Mouse (Mus musculus) 3T3-L1 (cell line): ENCODE results near the gene Bag3.
"Not testable (repeated sequence)": the region's sequence is repeated elsewhere in the genome, so short reads cannot be mapped to it uniquely, and the experiment has no call there.

ENCODE experiments used
- DNase-seq: peaks from one replicate; pipeline ENCODE4 v3.0.0-alpha.2; 2015; ENCODE audit warnings: low read depth, low spot score

Gene Bag3

DNA sequence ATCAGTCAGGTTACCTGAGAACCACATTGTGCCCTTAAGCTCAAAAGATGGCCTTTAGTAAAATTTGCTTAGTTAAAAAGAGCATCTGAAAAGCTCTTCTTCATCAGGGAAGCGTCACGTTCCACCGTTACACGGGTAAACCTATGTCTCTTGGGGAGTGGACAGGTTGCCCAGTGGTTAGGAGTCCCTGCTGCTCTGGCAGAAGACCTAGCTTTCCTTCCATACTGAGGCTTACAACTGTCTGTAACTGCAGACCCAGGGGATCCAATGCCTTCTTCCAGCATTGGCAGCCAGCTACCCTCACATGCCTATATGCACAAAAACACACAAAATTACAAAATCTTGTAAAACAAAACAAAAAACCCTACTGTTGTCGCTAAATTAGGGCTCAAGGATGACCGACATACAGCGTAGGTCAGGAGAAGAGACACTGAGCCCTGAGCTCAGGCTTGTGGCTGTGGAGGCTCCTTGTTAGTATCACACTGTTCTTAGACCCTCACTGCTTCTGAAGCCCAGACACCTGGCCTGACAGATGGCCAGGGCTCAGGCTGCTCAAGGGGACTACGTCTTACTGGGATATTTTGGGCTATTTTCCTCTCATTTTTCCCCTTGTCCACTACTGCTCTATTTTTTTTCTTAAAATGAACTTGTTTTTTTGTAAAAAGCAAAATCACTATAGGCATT is 44.3 kb downstream of the Bag3 start:
- no peak for DNase-seq

DNA sequence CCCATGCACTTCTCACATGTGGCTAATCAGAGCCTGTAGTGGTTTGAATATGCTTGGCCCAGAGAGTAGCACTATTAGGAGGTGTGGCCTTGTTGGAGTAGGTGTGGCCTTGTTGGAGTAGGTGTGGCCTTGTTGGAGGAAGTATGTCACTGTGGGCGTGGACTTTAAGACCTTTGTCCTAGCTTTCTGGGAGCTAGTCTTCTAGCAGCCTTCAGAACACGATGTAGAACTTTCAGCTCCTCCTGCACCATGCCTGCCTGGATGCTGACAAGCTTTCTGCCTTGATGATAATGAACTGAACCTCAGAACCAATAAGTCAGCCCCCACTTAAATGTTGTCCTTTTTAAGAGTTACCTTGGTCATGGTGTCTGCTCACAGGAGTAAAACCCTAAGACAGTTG is 46.0 kb downstream of the Bag3 start:
- not testable (repeated sequence) for DNase-seq

DNA sequence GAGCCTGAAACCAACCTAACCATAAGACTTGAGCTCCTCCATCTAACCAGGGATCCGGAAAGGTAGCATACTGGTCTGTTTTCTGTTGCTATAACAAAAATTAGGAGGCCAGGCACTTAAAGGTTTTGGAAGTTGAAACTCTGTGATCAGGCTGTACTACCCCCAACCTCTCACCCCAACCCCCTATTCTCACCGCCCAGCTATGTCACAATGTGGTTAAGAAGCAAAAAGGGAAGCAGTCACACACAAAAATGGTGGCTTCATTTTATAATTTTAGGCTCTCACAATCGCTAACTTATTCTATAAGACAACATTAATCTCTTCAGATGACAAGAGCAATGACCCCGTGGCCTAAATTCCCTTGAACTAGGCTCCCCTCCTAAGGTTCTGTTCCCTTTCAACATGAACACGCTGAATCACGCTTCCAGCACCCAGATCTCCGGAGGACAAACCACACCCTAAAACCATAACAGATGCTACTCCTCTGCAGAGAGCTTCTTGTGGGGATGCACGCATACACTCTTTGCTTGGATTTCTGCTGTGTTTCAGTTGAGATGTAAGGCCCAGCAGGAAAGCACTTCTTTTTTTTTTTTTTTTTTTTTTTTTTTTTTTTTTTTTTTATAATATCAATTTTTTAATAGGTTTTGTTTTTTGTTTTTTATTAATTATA is 46.7 kb downstream of the Bag3 start:
- DNase-seq, result peak; percentile 34

DNA sequence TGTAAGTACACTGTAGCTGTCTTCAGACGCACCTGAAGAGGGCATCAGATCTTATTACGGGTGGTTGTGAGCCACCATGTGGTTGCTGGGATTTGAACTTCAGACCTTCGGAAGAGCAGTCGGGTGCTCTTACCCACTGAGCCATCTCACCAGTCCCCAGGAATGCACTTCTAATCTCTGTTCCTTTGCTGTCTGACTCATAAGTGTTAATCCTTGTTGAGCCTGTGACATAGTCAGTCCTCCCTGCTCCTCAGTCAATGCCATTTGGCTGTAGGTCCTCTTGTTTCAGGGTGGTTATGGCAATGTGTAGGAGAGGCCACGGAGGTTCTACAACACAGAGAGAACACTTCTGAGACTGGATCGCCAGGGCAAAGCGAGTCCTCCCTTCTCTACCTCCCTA is 47.2 kb downstream of the Bag3 start:
- DNase-seq, result not testable (repeated sequence)

DNA sequence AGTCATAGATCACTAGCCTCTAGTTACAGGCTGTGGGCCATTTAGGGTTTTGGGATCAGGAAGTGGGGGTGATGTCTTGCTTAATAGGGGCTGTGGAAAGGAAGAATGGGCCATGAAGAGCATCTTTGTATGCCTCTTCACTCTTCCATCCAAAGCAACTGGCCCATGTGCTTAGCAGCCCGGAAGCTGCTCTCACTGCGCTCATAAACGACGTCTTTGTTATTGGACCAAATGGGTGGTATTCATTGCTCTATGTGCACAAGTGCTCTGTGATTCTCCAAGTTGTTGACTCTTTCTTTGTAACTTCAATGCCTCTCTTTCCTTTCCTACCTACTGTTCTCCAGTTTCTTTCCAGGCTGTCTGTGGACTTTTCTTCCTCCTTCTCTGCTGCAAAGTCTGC is 48.6 kb downstream of the Bag3 start:
- DNase-seq, result no peak

DNA sequence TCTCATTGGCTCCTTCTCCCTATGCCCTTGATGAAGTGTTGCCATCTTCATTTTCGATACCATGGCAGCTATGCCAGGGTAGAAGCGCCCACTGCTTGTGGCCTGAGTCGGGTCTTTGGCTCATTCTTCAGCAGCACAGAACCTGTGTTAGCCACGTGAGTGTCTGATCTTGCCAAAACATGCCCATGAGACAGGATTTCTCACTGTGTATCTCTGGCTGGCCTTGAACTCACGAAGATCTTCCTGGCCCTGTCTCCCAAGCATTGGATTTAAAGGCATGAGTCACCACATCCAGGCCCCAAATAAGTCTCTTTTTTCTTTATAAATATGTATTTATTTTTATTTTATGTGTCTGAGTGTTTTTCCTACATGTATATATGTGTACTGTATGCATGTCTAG is 51.8 kb downstream of the Bag3 start:
- DNase-seq, result no peak

DNA sequence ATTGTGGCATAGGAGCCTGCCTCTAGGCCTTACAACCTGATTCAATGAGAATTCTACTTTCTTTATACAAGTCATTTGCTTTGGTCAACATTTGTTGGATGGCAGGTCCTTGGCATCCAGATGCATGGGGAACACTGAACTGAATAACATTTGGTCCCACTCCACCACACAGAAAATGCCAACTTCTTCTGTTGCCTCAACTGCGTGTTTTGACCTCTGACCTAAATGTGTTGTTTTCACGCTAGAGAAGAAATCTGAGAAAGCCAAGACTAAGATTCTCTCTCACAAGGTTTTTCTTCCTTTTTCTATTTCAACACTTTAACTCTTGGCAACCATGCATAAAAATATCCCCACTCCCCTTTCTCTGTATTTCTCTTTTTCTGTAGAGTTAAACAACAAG is 52.4 kb downstream of the Bag3 start:
- no peak for DNase-seq

DNA sequence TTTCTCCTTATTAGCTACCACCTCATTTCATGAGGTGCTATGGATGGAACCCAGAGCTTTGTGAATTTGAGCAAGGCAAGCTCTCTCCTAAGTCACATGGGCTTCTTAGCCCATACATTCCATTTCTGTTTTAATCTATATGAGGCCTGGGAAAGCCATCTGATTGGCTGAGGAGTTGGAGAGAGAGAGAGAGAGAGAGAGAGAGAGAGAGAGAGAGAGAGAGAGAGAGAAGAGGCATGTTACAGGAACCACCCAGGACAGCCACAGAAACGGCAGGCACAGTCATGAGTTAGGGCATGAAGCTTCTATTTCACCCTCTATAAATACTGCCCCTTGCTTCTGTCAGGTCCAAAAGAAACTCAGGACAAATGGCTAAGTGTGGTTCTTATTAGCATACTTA is 54.2 kb downstream of the Bag3 start:
- no peak for DNase-seq

DNA sequence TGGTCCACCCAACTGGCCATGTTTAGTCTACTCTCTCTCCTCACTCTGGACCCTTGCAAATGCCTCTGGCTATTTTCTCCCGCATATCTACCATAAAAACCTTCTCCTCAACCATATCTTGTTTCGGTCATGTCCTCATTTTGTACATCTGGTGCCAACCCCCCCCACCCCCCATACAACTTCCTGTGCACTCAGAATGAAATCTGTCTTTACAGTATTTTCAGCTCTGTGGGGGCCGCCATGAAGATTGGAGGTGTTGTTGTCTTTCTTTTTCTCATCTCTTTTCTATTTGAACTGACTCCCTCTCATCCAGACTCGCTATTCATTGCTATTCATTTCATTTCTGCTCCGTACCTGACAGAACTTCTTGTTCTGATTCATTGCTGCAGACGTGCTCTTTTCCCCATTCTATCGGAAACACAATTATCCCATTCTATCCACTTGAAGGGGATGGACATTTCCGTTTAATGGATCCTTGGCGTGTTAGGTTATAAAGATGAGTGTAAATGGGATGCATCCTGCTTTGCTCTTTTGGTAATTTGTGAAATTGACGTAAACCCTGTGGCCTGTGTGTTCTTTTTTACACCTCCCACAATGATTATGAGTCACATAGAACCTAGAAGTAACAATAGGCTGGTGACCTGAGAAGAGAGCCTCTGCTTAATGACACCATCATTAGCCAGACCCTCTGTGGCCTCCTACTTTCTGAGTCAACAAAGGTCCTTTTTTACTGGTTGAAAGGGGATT is 55.0 kb downstream of the Bag3 start:
- DNase-seq, result no peak

DNA sequence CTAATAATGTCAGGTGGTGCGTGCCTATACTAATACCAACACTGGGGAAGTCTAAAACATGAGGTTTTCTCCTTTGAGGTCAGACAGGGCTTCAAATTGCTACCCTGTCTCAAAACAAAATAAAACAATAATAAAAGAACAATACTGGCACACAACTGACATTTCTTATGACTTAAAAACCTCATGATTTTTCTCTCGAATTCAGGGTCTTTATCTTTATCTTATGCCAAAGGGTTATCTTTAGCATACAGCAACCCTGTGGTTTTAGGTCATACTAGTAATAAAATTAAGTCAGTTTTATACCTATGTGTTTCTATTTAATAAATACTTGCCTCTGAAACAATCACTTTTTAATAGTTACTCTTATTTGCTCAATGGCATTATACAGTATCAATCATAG is 56.0 kb downstream of the Bag3 start:
- DNase-seq, result no peak

DNA sequence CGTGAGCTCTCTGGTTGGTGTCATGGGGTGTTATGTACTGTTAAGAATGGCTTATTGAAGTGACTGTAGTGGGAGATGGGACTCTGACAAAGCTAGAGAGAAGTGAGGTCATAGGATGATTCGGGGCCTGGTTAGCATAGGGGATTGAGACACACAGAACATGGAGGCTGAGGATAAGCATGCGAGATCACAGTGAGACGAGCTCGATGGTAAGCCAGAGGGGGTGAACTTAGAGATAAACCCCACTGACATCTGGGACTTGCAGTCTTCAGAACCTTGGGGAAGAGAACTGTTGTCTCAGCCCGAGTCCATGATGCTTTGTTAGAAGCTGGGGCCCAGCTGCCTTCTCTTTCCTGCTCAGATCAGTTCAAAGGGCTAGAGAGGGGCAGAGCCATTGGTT is 56.9 kb downstream of the Bag3 start:
- DNase-seq, result no peak

DNA sequence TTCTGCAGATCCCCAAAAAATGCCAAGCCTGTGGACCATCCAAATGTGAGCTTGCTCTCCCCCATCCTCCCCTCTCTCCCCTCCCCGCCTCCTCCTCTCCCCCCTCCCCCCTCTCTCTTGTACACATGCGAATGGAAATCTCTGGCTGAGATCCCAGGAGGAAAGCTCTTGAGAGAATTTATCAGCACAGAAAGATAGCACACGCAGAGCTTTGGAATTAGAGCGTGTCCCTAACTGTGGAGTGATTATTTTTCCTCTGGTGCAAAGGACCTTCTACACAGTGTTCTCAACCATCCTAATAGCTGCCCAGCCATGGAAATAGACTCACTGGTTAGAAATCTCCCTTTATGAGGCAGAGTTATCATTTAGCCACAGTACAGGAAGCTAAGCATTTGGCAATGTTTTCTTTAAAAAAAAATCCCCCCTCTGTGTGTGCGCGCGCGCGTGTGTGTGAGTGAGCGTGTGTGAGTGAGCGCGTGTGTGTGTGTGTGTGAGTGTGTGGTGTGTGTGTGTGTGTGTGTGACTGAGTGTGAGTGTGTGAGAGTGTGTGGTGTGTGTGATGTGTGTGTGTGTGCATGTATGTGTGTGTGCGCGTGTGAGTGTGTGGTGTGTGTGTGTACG is 58.6 kb downstream of the Bag3 start:
- no peak for DNase-seq

DNA sequence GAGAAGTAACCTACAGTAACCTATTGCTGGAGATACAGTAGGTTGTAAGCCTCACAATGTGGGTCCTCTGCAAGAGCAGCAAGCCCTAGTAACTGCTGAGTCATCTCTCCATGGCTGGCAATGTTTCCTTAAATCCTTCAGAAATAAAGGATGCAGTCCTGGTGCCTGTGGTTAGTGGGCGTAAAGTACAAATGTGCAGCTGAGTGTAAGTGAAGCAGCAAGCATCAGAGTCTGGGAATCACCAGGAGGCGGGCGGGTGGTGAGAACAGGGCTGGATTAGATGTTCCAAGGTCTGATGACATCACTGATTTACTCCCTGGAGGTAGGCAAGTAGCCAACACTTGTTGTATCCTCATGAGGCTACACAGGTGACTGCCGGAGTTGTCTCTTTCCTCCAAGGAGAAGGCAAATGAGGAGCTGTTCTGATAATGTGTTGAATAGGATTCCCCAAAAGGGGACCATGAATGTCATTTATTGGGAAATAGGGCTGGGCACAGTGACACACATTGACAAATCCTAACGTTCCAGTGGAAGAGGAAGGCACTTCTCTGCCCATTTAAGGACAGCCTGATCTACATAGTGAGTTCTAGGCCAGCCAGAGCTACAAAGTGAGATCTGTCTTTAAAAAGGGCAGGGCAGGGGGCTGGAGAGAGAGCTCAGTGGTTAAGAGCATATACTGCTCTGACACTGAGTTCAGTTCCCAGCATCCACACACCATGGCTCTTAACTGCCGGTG is 60.0 kb downstream of the Bag3 start:
- DNase-seq, result peak; percentile 71

DNA sequence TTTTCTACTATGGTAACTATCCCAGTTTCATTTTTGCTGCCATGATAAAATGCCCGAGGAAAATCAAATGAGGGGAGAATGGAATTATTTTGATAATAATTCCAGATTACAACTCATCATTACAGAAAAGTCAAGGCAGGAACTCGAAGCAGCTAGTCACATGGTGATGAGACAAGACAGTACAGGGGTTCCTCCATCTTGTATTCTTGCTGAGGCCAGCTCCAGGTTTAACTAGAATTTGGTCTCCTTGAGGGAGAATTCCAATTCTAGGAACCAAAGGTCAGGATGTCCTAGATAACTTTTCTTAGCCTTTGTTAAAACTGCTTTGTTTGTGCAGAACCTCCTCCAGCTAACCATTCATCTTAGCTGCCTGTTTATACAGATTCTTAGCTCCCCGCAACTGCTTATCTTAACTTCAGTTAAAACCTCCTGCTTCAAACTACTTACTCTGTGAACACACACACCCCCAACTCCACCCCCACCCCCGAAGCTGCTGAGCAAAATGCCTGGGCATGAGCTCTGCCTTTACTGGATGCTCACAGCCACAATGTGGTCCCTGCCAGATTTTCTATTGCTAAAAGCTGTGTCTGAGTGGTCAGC is 64.0 kb downstream of the Bag3 start:
- DNase-seq, result no peak

DNA sequence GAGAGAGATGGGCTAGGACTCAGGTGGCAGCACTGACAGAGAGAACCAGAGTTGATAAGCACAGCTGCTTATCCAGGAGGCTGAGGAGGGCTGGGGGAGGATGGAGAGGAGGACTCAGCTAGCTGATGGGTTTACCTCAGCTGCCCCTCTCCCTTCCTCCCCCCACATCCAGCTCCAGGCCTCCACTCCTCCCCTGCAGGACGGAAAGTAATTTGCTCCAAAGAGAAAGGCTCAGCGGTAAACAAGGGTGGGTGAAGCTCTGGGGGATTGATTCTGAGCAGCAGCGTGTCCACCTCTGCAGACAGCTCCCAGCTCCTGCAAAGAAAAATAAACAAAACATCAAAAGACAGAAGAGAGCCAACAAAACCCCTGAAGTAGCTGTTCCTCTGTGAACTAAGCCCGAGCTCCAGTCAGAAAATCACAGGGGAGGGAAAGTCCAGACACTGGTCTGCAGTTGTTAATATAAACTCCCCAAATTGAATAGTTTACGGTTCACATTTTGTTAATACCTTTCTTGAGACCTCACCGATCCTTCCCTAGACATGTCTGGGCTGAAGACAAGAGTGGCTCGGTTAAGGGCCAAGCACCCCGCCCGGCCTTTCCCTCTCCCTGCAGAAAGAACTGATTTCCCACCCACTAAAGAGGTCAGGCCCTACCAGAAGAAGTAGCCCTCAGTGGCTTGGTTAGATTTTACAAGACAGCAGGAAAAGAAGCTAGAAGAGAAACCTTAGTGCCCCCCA is 68.1 kb downstream of the Bag3 start:
- DNase-seq, result no peak

DNA sequence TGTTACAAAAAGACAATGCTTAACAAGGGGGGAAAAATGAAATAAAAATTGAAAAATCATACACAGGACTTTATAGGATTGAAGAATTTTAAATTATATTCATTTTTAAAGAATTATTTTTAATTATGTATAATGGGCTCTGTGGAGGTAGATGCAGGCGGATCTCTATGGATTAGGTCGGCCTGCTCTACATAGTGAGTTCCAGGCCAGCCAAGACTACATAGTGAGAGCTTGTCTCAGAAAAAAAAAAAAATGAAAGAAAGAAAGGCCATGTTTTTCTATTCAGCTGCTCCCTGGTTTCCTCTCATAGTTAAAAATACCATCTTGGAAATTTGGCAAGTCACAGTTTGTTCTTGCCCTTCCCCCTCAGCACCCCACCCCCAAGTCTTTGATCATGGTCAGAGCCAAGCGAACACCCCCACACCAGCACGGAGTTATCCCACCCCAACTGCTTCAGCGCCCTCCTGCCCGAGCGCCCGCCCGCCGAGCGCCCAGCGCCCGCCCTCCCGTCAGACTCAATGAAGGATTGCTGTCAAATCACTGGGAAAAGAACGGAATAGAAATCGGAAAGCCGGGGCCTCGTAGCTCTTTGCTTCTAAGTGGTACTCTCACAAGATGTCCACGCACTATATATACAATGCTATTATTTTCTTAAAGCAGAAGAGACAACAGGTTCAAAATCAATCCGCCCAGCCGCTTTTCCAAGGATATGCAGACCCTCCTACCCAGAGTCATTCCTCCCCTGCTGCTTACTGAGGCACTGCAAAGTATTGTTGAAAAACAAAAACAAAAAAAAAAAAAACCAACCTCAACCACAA is 68.9 kb downstream of the Bag3 start:
- DNase-seq, result no peak

DNA sequence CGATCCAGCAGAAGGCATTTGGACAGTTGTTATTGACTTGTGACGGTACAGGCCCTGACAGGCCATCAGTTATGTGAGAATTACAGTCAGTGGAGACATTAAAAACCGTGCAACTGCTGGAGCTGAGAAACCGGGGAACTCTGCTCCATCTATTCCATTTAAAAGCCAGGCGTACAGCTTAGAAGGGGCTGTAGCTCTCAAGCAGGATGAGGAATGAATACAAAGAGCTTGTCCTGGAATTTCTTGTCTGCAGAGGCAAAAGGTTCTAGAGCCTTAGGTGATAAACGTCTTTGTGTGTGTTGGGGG is 69.5 kb downstream of the Bag3 start:
- DNase-seq, result no peak

DNA sequence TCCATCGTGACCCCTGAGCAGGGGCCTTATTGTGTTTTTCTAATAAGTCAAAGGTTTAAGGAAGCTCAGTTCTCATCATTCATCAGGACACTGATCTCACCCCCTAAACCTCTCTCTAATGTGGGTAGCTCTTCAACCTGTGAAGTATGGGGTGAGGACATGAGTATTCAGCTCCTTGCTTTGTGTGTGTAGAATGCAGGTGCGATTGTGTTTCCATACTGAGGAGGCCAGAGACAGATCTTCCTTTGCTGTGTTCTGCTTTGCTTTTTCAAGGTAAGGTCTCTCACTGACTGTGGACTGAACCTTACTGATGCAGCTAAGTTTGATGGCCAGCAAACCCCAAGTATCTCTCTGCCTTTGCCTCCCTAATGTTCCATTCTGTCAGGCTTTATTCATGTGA is 72.9 kb downstream of the Bag3 start:
- no peak for DNase-seq
